Mouse (Mus musculus) limb, embryonic 12.5 days (tissue): ENCODE results near the gene Hrh1. TPM values are rescaled to one million over a fixed set of nuclear protein-coding genes. Genes with fewer than 3 reads are reported as not detected.

Experiments
- ATAC-seq: fragments of 200-750 bp; cut with Nextera tagmentation; 2 replicates; pipeline ENCODE4 v1.8.0; 2017; ENCODE audit warnings: low read depth, moderate TSS enrichment; ENCODE audit not compliant: insufficient number of reproducible peaks, insufficient read depth, low FRiP score, low TSS enrichment
- H3K27ac ChIP-seq: fragments of 300-500 bp; sonication (generic); 2 replicates; pipeline ENCODE4 v1.5.1; 2016; ENCODE audit warnings: mild to moderate bottlenecking, moderate library complexity
- H3K27me3 ChIP-seq: fragments of 300-500 bp; sonication (generic); 2 replicates; pipeline ENCODE4 v1.6.1; 2016; ENCODE audit warnings: mild to moderate bottlenecking, moderate library complexity
- H3K36me3 ChIP-seq: fragments of 300-500 bp; sonication (generic); 2 replicates; pipeline ENCODE4 v1.6.1; 2016; ENCODE audit warnings: mild to moderate bottlenecking, moderate library complexity
- H3K4me1 ChIP-seq: fragments of 300-500 bp; sonication (generic); replicated peaks from 2 replicates; pipeline ENCODE4 v1.6.1; 2016
- H3K4me2 ChIP-seq: fragments of 300-500 bp; sonication (generic); 2 replicates; pipeline ENCODE4 v1.6.1; 2016; ENCODE audit warnings: mild to moderate bottlenecking, moderate library complexity
- H3K4me3 ChIP-seq: fragments of 300-500 bp; sonication (generic); replicated peaks from 2 replicates; pipeline ENCODE4 v1.5.1; 2016; ENCODE audit warnings: mild to moderate bottlenecking
- H3K9ac ChIP-seq: fragments of 300-500 bp; sonication (generic); replicated peaks from 2 replicates; pipeline ENCODE4 v1.6.1; 2016; ENCODE audit warnings: mild to moderate bottlenecking, moderate library complexity
- H3K9me3 ChIP-seq: fragments of 300-500 bp; sonication (generic); 2 replicates; pipeline ENCODE4 v1.6.1; 2016; ENCODE audit warnings: mild to moderate bottlenecking, moderate library complexity
- WGBS: fragments of 180-500 bp; shearing (Covaris S2); methylation state at CpG from one replicate; pipeline ENCODE4 v1.1.7; 2016; 5-methylcytosine and 5-hydroxymethylcytosine counted together
- polyA plus RNA-seq: library from polyadenylated mRNA; unstranded; fragments of >200 nt; fragmentation: Nextera tagmentation; extraction: Ambion mirVana; gene quantifications from 2 replicates; pipeline ENCODE4 v1.2.1, GENCODE M21; 2016

Hrh1 gene
- polyA plus RNA-seq, 1 experiment from 2014 or later: 0.11 TPM

DNA sequence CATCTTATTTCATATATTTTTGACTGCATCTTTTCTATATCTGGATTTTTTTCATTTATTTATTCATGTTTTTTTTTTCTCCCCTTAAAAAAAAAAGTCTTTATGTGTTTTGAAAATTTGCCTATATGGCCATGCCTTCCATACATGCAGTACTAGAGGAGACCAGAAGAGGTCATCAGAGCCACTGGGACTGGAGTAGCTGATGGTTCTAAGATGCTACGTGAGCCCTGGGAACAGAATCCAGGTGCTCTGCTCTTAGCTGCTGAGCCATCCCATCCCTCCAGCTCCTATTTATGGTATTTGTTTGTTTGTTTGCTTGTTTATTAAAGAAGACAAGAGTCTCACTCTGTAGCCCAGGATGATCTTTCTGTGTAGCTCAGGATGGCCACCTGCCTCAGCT, 8.9 kb downstream of the Hrh1 start:
- Histone ChIP-seq H3K9ac (no peak overlapping the region), H3K36me3 (no peaks in the 10 kb centered on the region), H3K9me3 (peaks cover 8% of the 10 kb centered on the region), H3K4me2 (no peak overlapping the region), H3K27ac (no peak overlapping the region), H3K27me3 (peaks cover 34% of the 10 kb centered on the region), H3K4me3 (no peak overlapping the region), H3K4me1 (peaks cover 13% of the 10 kb centered on the region; the same call in 1 of the 2 replicates)
- 30% methylated on average over 1 of the region's 1 CpGs for WGBS
- no peak for ATAC-seq

- Histone ChIP-seq H3K9me3 (peaks cover 5% of the 10 kb centered on the region), H3K4me2 (no peak overlapping the region), H3K4me1 (peaks cover 13% of the 10 kb centered on the region; the same call in 1 of the 2 replicates), H3K4me3 (no peak overlapping the region), H3K36me3 (no peaks in the 10 kb centered on the region), H3K27me3 (peaks cover 30% of the 10 kb centered on the region), H3K9ac (no peak overlapping the region), H3K27ac (no peak overlapping the region)
- ATAC-seq: no peak
- WGBS: 83% methylated on average over 7 of the region's 7 CpGs
Observed at GRCm38 (mm10) chr6:114407049-114407448, 9.3 kb downstream of the Hrh1 start.

DNA sequence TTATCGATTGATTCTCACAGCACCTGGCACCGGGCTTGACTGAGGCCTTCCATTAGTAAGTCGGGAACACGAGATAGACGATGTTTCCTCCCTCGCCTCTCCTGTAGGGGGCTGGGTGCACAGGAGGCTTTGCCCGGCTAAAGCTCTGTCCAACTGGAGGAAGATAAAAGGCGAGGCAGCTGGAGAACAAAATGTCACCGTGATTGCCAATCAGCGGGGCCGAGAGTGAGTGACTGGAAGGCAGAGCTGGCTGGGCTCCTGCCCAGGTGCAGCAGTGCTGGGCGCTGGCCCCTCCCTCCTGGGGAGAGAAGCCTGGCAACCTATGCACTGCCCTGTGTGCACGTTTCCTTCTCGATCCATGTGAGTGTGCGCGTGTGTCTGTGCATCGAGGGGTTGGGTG, 10.5 kb downstream of the Hrh1 start:
- Histone ChIP-seq H3K4me3 (no peak overlapping the region), H3K27ac (no peak overlapping the region), H3K27me3 (peaks cover 28% of the 10 kb centered on the region), H3K9me3 (no peaks in the 10 kb centered on the region), H3K4me1 (peaks cover 12% of the 10 kb centered on the region; the same call in 1 of the 2 replicates), H3K36me3 (no peaks in the 10 kb centered on the region), H3K9ac (no peak overlapping the region), H3K4me2 (no peak overlapping the region)
- 48% methylated on average over 17 of the region's 17 CpGs for WGBS
- ATAC-seq: no peak

DNA sequence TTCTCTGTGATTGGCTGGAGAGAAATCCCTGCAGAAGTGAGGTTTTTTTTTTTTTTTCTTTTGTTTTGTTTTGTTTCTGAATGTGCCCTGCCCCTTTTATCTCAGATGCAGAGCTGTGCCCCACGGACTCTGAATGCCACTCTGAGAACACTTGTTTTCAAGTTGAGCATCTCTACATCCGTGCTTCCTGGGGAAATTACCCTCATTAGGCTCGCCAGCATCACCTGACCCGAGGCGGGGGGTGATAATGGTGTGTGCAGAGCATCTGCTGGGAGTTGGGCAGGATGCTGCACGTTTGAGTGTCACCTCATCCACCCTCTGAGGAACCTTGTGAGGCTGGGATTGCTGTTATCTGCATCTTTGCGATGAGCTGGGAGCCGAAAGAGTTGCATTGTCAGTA, 14.2 kb downstream of the Hrh1 start:
- Histone ChIP-seq H3K4me3 (no peak overlapping the region), H3K4me1 (no peaks in the 10 kb centered on the region), H3K27ac (no peak overlapping the region), H3K36me3 (no peaks in the 10 kb centered on the region), H3K9ac (no peak overlapping the region), H3K9me3 (no peaks in the 10 kb centered on the region), H3K27me3 (peaks cover 21% of the 10 kb centered on the region), H3K4me2 (no peak overlapping the region)
- WGBS: 49% methylated on average over 8 of the region's 8 CpGs
- no peak for ATAC-seq

DNA sequence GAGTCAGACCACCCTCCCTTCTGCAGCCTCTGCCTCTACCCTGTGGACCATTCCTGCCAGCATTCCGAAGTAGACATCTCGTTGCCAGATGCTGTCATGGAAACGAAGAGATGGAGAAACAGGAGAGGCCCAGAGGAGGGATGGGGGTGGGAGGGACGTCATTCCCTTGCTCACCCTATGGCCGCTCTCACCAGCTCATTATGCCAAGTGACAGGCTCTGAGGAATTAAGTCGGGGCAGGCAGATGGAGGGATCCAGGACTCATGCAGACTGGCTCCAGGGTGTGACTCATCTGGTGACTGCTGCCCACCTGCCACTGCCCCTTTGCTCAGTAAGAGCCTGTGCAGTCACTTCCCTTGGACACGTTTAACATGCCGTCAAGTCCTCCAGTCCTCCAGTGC, 16.8 kb downstream of the Hrh1 start:
- Histone ChIP-seq H3K9ac (no peak overlapping the region), H3K9me3 (no peaks in the 10 kb centered on the region), H3K4me1 (no peaks in the 10 kb centered on the region), H3K27ac (no peak overlapping the region), H3K27me3 (no peaks in the 10 kb centered on the region), H3K4me3 (no peak overlapping the region), H3K36me3 (no peaks in the 10 kb centered on the region), H3K4me2 (no peak overlapping the region)
- 69% methylated on average over 7 of the region's 8 CpGs for WGBS
- ATAC-seq: no peak

GRCm38 (mm10) chr6:114418037-114418436, 20.3 kb downstream of the Hrh1 start:
- H3K27ac ChIP-seq: no peak overlapping the region
- no peaks in the 10 kb centered on the region for H3K9me3 ChIP-seq
- H3K27me3 ChIP-seq: 0 out of 2 replicates have a peak, but pooled peaks cover 4% of the 10 kb centered on the region
- no peak overlapping the region for H3K4me3 ChIP-seq
- H3K36me3 ChIP-seq: no peaks in the 10 kb centered on the region
- no peaks in the 10 kb centered on the region for H3K4me1 ChIP-seq
- no peak overlapping the region for H3K9ac ChIP-seq
- 67% methylated on average over 2 of the region's 2 CpGs for WGBS
- no peak for ATAC-seq
- no peak overlapping the region for H3K4me2 ChIP-seq

- Histone ChIP-seq H3K27ac (no peak overlapping the region), H3K4me3 (no peak overlapping the region), H3K27me3 (peaks cover 4% of the 10 kb centered on the region; the same call in 1 of the 2 replicates), H3K4me2 (no peak overlapping the region), H3K9ac (no peak overlapping the region), H3K9me3 (no peaks in the 10 kb centered on the region), H3K36me3 (no peaks in the 10 kb centered on the region), H3K4me1 (no peaks in the 10 kb centered on the region)
- ATAC-seq: no peak
Observed at GRCm38 (mm10) chr6:114421061-114421460, 23.3 kb downstream of the Hrh1 start.

DNA sequence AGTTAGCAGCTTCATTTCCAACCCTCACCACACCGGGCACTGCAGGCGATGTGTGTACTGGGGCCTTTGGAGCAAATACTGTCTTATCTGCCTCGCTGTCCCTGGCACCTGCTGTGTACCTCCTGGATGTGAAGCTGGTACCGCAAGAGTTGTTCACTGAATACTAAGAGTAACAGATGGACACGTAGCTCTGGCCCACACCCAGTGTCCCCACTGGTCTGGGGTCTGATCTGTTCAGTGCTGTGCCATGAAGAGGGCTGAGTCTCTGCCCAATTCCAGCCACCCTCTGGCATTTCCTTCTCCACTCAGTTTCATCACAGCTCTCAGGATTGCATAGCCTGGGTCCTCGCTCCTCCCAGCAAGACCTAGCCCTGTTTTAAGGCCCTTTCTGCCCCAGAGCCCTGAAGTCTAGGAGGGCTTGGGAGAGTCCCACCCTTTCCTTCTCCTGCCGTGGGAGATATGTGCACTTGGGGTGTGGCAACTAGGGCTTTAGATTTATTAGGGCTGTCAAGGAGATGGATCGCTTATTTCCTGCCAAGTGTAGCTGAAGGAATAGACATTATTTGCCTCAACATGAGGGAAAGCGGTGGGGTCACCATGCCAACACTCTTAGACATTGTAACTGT, 25.4 kb downstream of the Hrh1 start:
- H3K4me3 ChIP-seq: no peak overlapping the region
- H3K27me3 ChIP-seq: peaks cover 4% of the 10 kb centered on the region; the same call in 1 of the 2 replicates
- H3K4me1 ChIP-seq: no peaks in the 10 kb centered on the region
- H3K4me2 ChIP-seq: no peak overlapping the region
- no peak overlapping the region for H3K9ac ChIP-seq
- H3K9me3 ChIP-seq: no peaks in the 10 kb centered on the region
- H3K27ac ChIP-seq: no peak overlapping the region
- WGBS: 70% methylated on average over 9 of the region's 9 CpGs
- ATAC-seq: no peak
- no peaks in the 10 kb centered on the region for H3K36me3 ChIP-seq

DNA sequence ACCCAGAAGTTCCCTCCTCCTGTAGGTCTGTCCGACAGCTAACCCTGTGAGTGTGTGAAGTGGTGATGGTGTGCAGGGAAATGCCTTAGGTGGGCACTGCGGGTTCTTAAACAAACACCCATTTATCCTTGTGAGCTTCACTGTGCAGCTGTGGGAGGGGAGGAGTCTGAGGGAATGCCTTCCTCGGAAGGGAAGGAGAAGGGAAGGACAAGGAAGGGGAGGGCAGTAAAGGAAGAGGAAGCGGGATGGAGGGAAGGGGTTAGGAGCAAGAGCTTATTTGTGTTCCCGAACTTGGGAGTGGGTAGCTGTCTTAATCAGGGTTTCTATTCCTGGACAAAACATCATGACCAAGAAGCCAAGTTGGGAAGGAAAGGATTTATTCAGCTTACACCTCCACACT, 27.6 kb downstream of the Hrh1 start:
- Histone ChIP-seq H3K4me3 (no peak overlapping the region), H3K36me3 (no peaks in the 10 kb centered on the region), H3K4me1 (peaks cover under 1% of the 10 kb centered on the region; the same call in 1 of the 2 replicates), H3K27ac (no peak overlapping the region), H3K4me2 (no peak overlapping the region), H3K9ac (no peak overlapping the region), H3K9me3 (no peaks in the 10 kb centered on the region), H3K27me3 (peaks cover 8% of the 10 kb centered on the region; the same call in 1 of the 2 replicates)
- ATAC-seq: no peak
- whole genome bisulfite sequencing: 46% methylated on average over 5 of the region's 5 CpGs

DNA sequence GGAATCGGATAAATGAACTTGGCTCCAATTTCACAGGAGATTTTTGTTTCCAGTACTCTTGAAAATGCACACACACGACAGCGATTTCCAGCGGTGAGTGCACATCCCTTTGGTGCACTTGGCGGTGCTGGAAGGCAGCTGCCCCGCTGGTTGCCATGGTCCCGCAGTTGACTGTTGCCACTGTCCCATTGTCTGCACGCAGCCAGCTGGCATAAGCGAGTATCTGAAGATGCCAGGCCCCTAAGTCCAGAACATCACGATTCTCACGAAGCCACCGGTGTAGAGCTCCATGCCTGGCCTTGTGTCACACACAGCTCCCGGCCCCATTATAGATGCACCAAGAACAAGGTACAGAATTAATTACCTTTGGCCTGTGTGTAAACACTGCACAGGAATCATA, 29.9 kb downstream of the Hrh1 start:
- WGBS: 91% methylated on average over 13 of the region's 13 CpGs
- Histone ChIP-seq H3K4me2 (no peak overlapping the region), H3K9ac (no peak overlapping the region), H3K4me3 (no peak overlapping the region), H3K27me3 (peaks cover 6% of the 10 kb centered on the region; the same call in 1 of the 2 replicates), H3K27ac (no peak overlapping the region), H3K9me3 (no peaks in the 10 kb centered on the region), H3K36me3 (no peaks in the 10 kb centered on the region), H3K4me1 (peaks cover 6% of the 10 kb centered on the region)
- no peak for ATAC-seq

DNA sequence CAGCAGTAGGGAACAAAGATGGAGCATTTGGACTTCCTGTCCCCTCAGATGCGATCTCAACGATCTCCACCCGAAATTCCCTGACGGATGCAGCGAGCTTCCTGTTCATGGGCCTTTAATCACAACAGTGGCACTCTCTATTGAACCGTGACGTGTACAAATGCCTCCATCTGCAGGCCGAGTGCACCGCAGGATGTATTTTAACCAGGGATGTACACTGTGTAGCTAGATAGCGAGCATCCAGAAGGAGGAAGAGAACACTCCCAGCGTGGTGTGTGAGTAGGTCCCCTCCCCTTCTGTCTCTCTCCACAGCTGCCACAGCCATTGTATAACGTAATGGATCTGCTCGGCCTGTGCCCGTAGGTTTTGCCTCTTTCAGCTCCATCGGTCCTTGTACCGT, 31.1 kb downstream of the Hrh1 start:
- WGBS: 76% methylated on average over 16 of the region's 16 CpGs

GRCm38 (mm10) chr6:114432591-114432990, 34.9 kb downstream of the Hrh1 start:
- no peaks in the 10 kb centered on the region for H3K36me3 ChIP-seq
- peaks cover 16% of the 10 kb centered on the region for H3K4me1 ChIP-seq
- 0 out of 2 replicates have a peak, but pooled peaks cover 6% of the 10 kb centered on the region for H3K27me3 ChIP-seq
- H3K4me3 ChIP-seq: no peak overlapping the region
- no peak overlapping the region for H3K4me2 ChIP-seq
- peak; percentile 33; the same call in 1 of the 2 replicates for ATAC-seq
- H3K9me3 ChIP-seq: no peaks in the 10 kb centered on the region
- no peak overlapping the region for H3K27ac ChIP-seq
- WGBS: 51% methylated on average over 3 of the region's 3 CpGs
- no peak overlapping the region for H3K9ac ChIP-seq

More for the DNA sequence above, 31.1 kb downstream of the Hrh1 start:
- no peak overlapping the region for H3K27ac ChIP-seq
- no peak overlapping the region for H3K4me3 ChIP-seq
- ATAC-seq: no peak
- H3K9ac ChIP-seq: no peak overlapping the region
- H3K9me3 ChIP-seq: no peaks in the 10 kb centered on the region
- H3K4me2 ChIP-seq: no peak overlapping the region
- peaks cover 16% of the 10 kb centered on the region for H3K4me1 ChIP-seq
- no peaks in the 10 kb centered on the region for H3K36me3 ChIP-seq
- peaks cover 6% of the 10 kb centered on the region; the same call in 1 of the 2 replicates for H3K27me3 ChIP-seq
